Mouse (Mus musculus) gastrocnemius, adult 2 months (tissue): ENCODE data around the gene Plxna2. TPM values are rescaled to one million over a fixed set of nuclear protein-coding genes. Genes with fewer than 3 reads are reported as not detected.

Experiments
- DNase-seq: peaks from one replicate; pipeline ENCODE4 v3.0.0; 2022
- H3K27ac ChIP-seq: fragments of 200-600 bp; 2 replicates; pipeline ENCODE4 v1.8.1; 2022; ENCODE audit warnings: mild to moderate bottlenecking
- H3K4me3 ChIP-seq: fragments of 200-600 bp; 2 replicates; pipeline ENCODE4 v1.8.1; 2022; ENCODE audit warnings: mild to moderate bottlenecking, moderate library complexity
- CTCF ChIP-seq: fragments of 200-600 bp; IDR thresholded peaks from 2 replicates; pipeline ENCODE4 v1.8.1; 2022; ENCODE audit warnings: antibody characterized with exemption, mild to moderate bottlenecking, moderate library complexity
- intact Hi-C: fragments of 180-260 bp; cut with DNase I; formaldehyde crosslinking; loops from one replicate; pipeline ENCODE4 v1.15.1; 2025
- microRNA-seq: library from miRNA; unstranded; fragments of <30 nt; microRNA quantifications from one replicate; pipeline ENCODE4 v1.2.0, GENCODE M21; 2021
- total RNA-seq, 2 experiments: library from RNA; stranded (reverse); gene quantifications; 2 replicates each; pipeline ENCODE4 v1.2.3; 2021

Plxna2 gene
- total RNA-seq, 2 experiments from 2014 or later = 6.6 to 13.2 TPM

- Histone ChIP-seq H3K4me3 (no peak overlapping the region), H3K27ac (no peak overlapping the region)
- intact Hi-C loops = no loop called here
- DNase-seq = no peak
- no peak for TF ChIP-seq CTCF
These were observed 229.0 kb downstream of the Plxna2 start for GRCm38 (mm10) chr1:194847014-194847413.

- DNase-seq = no peak
- no peak for TF ChIP-seq CTCF
- intact Hi-C loops = no loop called here
- Histone ChIP-seq H3K4me3 (no peak overlapping the region), H3K27ac (no peak overlapping the region)
These were observed 233.4 kb downstream of the Plxna2 start for GRCm38 (mm10) chr1:194851242-194852064.

- H3K4me3 ChIP-seq = no peak overlapping the region
- no peak for TF ChIP-seq CTCF
- intact Hi-C loops = no loop called here
- no peak for DNase-seq
- no peak overlapping the region for H3K27ac ChIP-seq
These were observed 234.0 kb downstream of the Plxna2 start for GRCm38 (mm10) chr1:194852065-194852358.

Small RNAs within 50 kb of the gene (microRNA-seq; reads per million reads assigned to microRNA genes)
- not detected for gene Mir3962
